Mouse (Mus musculus) leukemia stem cell, adult 10-12 weeks (primary cell): ENCODE measurements around the gene Vmn2r18. TPM values are rescaled to one million over a fixed set of nuclear protein-coding genes. Genes with fewer than 3 reads are reported as not detected.

Experiments used
- polyA plus RNA-seq: library from polyadenylated mRNA; stranded (reverse); fragments of >175 nt; gene quantifications from 2 replicates; pipeline ENCODE4 v1.2.3, GENCODE M21; 2012; ENCODE audit warnings: low replicate concordance

Vmn2r18 gene
- polyA plus RNA-seq: not detected in 2 replicates

DNA sequence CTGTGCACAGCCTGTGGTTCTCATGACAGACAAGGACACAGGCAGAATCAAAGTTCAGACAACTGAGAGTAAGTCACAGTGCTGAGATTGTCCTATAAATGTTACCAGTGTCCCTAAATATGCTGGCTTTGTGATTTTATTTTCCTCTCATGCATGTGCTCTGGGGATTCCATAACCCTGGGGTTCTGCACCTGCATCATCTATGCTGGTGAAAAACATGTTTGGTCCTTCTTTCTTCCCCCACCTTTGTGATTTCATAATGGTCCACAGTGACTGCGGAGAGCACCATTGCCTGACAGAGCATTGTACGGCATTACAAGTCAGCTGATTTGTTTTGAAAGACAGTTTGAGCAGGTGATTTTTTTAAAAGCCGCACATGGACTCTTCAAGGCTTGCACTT, at the start of gene Vmn2r18:
Gene Vmn2r18, minus strand, starts transcription at position 101 of the 400 bp plus-strand sequence.

DNA sequence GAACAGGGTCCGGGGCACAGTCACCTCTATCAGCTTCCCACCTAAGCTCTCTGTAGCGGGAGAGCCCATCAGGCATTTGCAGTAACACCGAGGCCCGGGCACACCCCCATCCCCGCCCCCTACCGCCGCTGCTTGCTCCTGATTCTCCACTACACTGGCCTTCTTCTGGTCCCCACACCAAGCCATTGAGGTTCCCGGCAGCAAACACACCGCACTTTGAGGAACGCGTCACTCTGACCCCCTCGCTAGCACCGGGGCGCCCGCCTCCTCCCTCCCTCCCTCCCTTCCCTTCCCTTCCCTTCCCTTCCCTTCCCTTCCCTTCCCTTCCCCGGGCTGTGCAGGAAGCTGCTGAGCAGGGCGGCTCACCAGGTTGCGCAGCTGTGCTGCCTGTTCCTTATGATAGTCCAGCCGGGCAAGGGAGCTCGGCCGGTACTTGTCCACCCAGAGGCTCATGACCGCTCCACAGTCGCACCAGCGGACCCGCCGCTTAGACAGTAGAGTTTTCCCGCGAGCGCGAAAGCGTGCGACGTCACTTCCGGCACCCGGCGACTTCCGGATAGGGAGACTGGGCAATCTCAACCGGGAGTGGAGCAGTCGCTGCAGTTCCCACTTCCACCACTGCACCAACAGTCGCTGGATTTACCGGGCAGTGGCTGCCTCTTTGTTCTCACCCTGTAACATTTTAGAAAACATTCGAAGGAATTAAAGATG, 45.0 kb upstream of the Vmn2r18 start, which contains the start of gene Rfc3:
Gene Rfc3, minus strand, starts transcription at position 543 of the 711 bp plus-strand sequence.

Other genes with a start within 250 kb of the Vmn2r18 start
- not detected in 2 replicates for gene Gm42906, start 177.9 kb downstream of the Vmn2r18 start, polyA plus RNA-seq
- 2.6 and 10.8 TPM in 2 replicates for gene Rfc3, start 45.2 kb upstream of the Vmn2r18 start, polyA plus RNA-seq